Comparison of ENCODE assay signal across 18 mouse cellular contexts in the genomic region with DNA sequence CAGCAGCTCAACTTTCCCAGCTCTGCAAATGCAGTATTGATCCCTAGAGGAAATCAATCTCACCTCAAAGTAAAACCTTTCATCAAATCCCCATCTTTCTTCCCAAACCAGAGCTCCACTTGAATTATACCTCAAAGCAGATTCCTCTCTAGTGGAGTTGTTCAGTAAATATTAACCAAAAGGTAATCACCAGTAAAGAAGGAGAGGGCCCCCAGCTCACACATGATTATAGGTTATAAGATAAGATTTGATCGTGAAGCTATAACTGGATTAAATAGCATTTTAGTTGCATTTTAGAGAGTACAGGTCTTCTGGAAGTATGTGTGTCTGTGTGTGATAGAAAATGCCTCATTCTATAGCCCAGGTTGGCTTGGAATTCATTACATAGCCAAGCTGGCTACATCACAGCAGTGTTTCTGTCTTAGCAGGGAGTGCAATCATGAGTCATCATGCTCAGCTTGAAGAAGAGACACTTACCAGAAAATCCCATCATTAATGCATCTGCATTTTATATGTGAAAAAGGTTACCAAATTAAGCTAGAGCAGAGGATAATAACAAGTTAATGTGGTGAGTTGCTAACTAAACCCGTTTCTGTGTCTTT.
DNase-seq lines count a peak whose midpoint lies in the region; ATAC-seq and TF ChIP-seq lines count a peak whose summit lies in the region.
"Had no signal": no experiment of that assay in that cellular context is flagged by ENCODE, and none has a peak within 500 bp of the region (broad histone marks: within the 10 kb centered on the region; RNA-seq: fewer than 3 reads in every experiment).

No protein-coding gene starts in this region.

- no peaks in the 10 kb centered on the region for H3K9me3 ChIP-seq in intestine, embryonic 14.5 days (ENCODE audit: control insufficient read depth, low read length)
- no peaks in the 10 kb centered on the region for H3K9me3 ChIP-seq in intestine, postnatal 0 days (ENCODE audit: control insufficient read depth)
- H3K9me3 ChIP-seq: embryonic facial prominence, embryonic 13.5 days; forebrain, embryonic 12.5 days; heart, embryonic 12.5 days; hindbrain, embryonic 10.5 days had no signal

- H3K9ac ChIP-seq in intestine, embryonic 14.5 days (ENCODE audit: low read length): no peak overlapping the region
- H3K9ac ChIP-seq in intestine, postnatal 0 days (ENCODE audit: low read depth, low read length): no peak overlapping the region
- H3K9ac ChIP-seq: embryonic facial prominence, embryonic 13.5 days; forebrain, embryonic 12.5 days; heart, embryonic 12.5 days; hindbrain, embryonic 14.5 days had no signal

- H3K4me1 ChIP-seq in intestine, embryonic 14.5 days (replicated peaks; ENCODE audit: control insufficient read depth, insufficient read depth, low read length): no peaks in the 10 kb centered on the region
- peaks cover 3% of the 10 kb centered on the region; the same call in 1 of the 2 replicates for H3K4me1 ChIP-seq in intestine, postnatal 0 days (replicated peaks; ENCODE audit: control insufficient read depth, insufficient read depth, low read length)
- H3K4me1 ChIP-seq: embryonic facial prominence, embryonic 13.5 days; forebrain, embryonic 12.5 days; heart, embryonic 12.5 days; hindbrain, embryonic 10.5 days had no signal

- ATAC-seq in cerebellum, adult (ENCODE audit: insufficient number of reproducible peaks, low FRiP score, low TSS enrichment): peak; percentile 66; the same call in 1 of the 2 replicates
- ATAC-seq in intestine, embryonic 14.5 days (replicated peaks; ENCODE audit: low FRiP score, low TSS enrichment, low read depth): peak; percentile 23; the same call in 1 of the 2 replicates
- no peak for ATAC-seq in intestine, postnatal 0 days
- ATAC-seq: forebrain, embryonic 16.5 days had no signal

- H3K4me3 ChIP-seq in intestine, embryonic 14.5 days (ENCODE audit: low read depth, low read length): no peak overlapping the region
- H3K4me3 ChIP-seq in intestine, postnatal 0 days (ENCODE audit: low read depth, low read length): no peak overlapping the region
- H3K4me3 ChIP-seq: embryonic facial prominence, embryonic 13.5 days; forebrain, embryonic 12.5 days; gastrocnemius, adult 2 months; heart, embryonic 12.5 days; hindbrain, embryonic 10.5 days had no signal

- no peak for TF ChIP-seq CTCF in intestine, postnatal 0 days (IDR thresholded peaks at IDR 0.05; ENCODE audit: low read depth)

- no peak overlapping the region for H3K4me2 ChIP-seq in intestine, embryonic 14.5 days (ENCODE audit: low read length)
- no peak overlapping the region; the same call in 1 of the 2 replicates for H3K4me2 ChIP-seq in intestine, postnatal 0 days (replicated peaks; ENCODE audit: low read depth)
- H3K4me2 ChIP-seq: embryonic facial prominence, embryonic 13.5 days; forebrain, embryonic 12.5 days; heart, embryonic 12.5 days; hindbrain, embryonic 14.5 days had no signal

- H3K27ac ChIP-seq in intestine, embryonic 14.5 days (ENCODE audit: low read depth): no peak overlapping the region
- H3K27ac ChIP-seq in intestine, postnatal 0 days (ENCODE audit: low read depth, low read length): no peak overlapping the region
- H3K27ac ChIP-seq: embryonic facial prominence, embryonic 13.5 days; forebrain, embryonic 12.5 days; gastrocnemius, adult 2 months; hindbrain, embryonic 10.5 days; hindbrain, embryonic 14.5 days had no signal

- H3K36me3 ChIP-seq in intestine, embryonic 14.5 days (ENCODE audit: control insufficient read depth, insufficient read depth, low read length): no peaks in the 10 kb centered on the region
- no peaks in the 10 kb centered on the region for H3K36me3 ChIP-seq in intestine, postnatal 0 days (ENCODE audit: control insufficient read depth, insufficient read depth)
- H3K36me3 ChIP-seq: embryonic facial prominence, embryonic 13.5 days; forebrain, embryonic 12.5 days; heart, embryonic 12.5 days; hindbrain, embryonic 10.5 days had no signal

- no peak for DNase-seq in cerebellum, adult 11-12 months
- DNase-seq in intestine, embryonic 14.5 days (ENCODE audit: low spot score): no peak
- DNase-seq in brain, adult 2 months (ENCODE audit: low read depth, low spot score): peak; percentile 93
- peak; percentile 44 for DNase-seq in telencephalon, adult 2 months (ENCODE audit: low read depth, low spot score)
- DNase-seq in retina, postnatal 1 day: no peak
- DNase-seq: adrenal gland, postnatal 25 days; cerebellum, postnatal 14 days; gastrocnemius, adult 2 months; gastrocnemius, postnatal 25 days; kidney, adult 18-20 months had no signal

- H3K27me3 ChIP-seq in intestine, embryonic 14.5 days (replicated peaks; ENCODE audit: control insufficient read depth, insufficient read depth, low read length): no peaks in the 10 kb centered on the region
- 0 out of 2 replicates have a peak, but pooled peaks cover 2% of the 10 kb centered on the region for H3K27me3 ChIP-seq in intestine, postnatal 0 days (replicated peaks; ENCODE audit: control insufficient read depth, insufficient read depth, low read length)
- H3K27me3 ChIP-seq: embryonic facial prominence, embryonic 13.5 days; forebrain, embryonic 12.5 days; heart, embryonic 12.5 days had no signal

- WGBS in intestine, embryonic 14.5 days: 70% methylated on average over 2 of the region's 2 CpGs
- 53% methylated on average over 2 of the region's 2 CpGs for WGBS in intestine, postnatal 0 days

Comparison
In these comparisons a context has a peak if more than half of its experiments do, and no peak if none do; other contexts are left out.
1. DNase-seq: peak in brain, adult 2 months (single experiment) and telencephalon, adult 2 months (single experiment); none in cerebellum, adult 11-12 months (single experiment), intestine, embryonic 14.5 days (single experiment) and retina, postnatal 1 day (single experiment).